Mouse (Mus musculus): ENCODE measurements at regions not wholly inside any gene's neighbourhood (a gene's known extent, or its start where the extent isn't known, plus 50 kb on each side); places are given as distances from the start of the nearest gene placed in this dataset.

DNA sequence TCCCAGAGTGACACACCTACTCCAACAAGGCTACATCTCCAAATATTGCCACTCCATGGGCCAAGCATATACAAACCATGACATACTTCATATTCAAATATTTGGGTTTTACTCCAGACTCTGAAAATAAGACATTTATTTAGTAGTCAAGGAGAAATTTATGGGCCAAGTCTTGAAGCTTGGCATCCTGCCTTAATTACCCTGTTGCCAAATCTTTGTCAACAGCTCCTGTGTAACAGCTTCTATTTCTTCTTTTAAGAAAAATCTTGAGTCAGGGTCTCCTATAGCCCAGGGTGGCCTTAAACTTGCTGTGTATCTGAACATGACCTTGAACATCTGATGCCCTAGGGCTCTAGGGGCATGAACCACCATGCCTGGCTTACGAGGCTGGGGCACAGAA is 138.5 kb upstream of the Psmd7 start:
- H3K4me2 ChIP-seq: no peak overlapping the region
- H3K4me3 ChIP-seq: no peak overlapping the region
- H3K9me3 ChIP-seq: no peaks in the 10 kb centered on the region
- 90% methylated on average over 1 of the region's 1 CpGs for WGBS
- no peak overlapping the region for H3K9ac ChIP-seq
- H3K36me3 ChIP-seq: no peaks in the 10 kb centered on the region
- no peaks in the 10 kb centered on the region for H3K27me3 ChIP-seq
- H3K4me1 ChIP-seq (replicated peaks): no peaks in the 10 kb centered on the region
- H3K27ac ChIP-seq (replicated peaks): no peak overlapping the region
- no peak for ATAC-seq (ENCODE audit: low FRiP score, low read depth)

DNA sequence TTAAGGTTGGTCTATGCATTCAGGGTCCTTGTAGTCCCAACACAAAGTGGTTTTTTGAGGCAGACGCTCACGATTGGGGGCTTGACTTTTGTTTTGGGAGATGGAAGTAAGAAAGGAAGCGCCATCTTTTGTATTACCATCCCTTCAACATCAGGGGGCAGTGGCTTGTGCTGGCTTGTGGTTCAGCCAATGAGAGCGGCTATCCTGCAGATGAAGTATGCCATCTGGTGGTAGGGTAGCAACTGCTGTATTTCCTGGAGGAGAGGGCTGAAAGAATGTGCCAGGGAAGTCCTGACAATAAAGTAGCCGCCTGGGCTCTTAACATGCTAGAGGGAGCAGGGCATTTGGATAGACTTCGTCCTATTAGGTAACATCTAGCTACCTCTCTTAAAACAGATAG is 139.0 kb upstream of the Psmd7 start:
- Histone ChIP-seq H3K4me2 (no peak overlapping the region), H3K4me3 (no peak overlapping the region), H3K9me3 (no peaks in the 10 kb centered on the region), H3K27me3 (no peaks in the 10 kb centered on the region), H3K27ac (replicated peaks) (no peak overlapping the region), H3K9ac (no peak overlapping the region), H3K36me3 (no peaks in the 10 kb centered on the region), H3K4me1 (replicated peaks) (no peaks in the 10 kb centered on the region)
- WGBS: 97% methylated on average over 6 of the region's 6 CpGs
- no peak for ATAC-seq (ENCODE audit: low FRiP score, low read depth)

DNA sequence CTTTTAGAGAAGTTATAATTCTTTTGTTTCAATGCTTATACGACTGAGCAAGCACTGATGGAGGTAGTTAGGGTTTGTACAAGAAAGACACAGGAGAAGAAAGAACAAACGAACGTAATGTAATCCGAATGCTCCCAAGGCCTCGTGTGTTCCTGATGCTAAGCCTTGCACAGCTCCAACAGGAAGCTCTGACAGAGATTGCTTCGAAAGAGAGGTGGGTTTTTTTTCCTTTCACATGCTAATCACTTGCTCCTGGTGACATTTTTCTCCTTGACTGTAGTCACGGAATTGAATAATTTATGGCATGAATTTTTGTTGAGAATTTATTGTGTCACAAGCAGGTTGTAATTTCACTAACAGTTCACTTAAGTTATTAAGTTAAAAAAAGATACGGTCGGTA is 150.8 kb upstream of the Psmd7 start:
- Histone ChIP-seq H3K9me3 (0 out of 2 replicates have a peak, but pooled peaks cover 7% of the 10 kb centered on the region), H3K9ac (no peak overlapping the region), H3K4me2 (no peak overlapping the region), H3K4me1 (replicated peaks) (no peaks in the 10 kb centered on the region), H3K36me3 (no peaks in the 10 kb centered on the region), H3K4me3 (no peak overlapping the region), H3K27ac (replicated peaks) (no peak overlapping the region), H3K27me3 (no peaks in the 10 kb centered on the region)
- 57% methylated on average over 9 of the region's 9 CpGs for WGBS
- ATAC-seq (ENCODE audit: low FRiP score, low read depth): no peak

DNA sequence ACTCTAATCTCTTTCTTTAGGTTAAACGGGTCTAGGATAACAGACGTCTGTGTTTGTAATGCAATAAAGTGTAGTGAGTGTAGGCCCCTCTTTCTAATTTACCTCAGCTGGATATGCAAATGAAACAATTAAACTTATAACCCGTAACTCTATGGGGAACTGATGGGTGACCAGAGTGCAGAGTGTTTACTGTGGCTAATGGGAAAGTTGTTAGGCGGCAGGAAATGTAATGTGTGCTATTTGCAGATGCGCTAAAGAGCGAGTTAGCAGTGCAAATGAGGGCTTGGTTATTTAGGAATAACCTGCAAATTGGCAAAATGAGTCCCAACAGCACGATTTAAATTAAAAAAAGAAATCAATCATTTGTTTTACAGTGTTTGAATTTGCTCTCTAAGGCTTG is 168.8 kb upstream of the Psmd7 start:
- Histone ChIP-seq H3K4me2 (no peak overlapping the region), H3K9ac (no peak overlapping the region), H3K27me3 (no peaks in the 10 kb centered on the region), H3K9me3 (no peaks in the 10 kb centered on the region), H3K4me3 (no peak overlapping the region), H3K36me3 (no peaks in the 10 kb centered on the region), H3K27ac (replicated peaks) (no peak overlapping the region), H3K4me1 (replicated peaks) (no peaks in the 10 kb centered on the region)
- no peak for ATAC-seq (ENCODE audit: low FRiP score, low read depth)
- WGBS: 56% methylated on average over 7 of the region's 7 CpGs

DNA sequence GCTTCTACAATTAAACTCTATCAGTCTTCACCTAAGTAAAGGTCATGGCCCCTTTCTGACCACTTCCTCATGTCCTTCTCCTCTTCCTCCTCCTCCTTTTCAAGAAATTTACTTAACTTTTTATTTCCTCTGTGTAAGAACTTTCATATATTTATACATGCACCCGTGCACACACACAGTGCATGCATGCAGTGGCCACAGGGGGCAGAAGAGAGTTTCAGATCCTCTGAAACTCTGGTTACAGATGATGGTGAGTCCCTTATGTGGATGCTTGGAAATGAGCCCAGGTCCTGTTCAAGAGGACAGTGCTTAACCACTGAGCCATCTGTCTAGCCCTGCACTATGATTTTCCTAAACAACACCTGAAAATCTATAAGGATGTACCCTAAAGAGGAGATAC is 170.4 kb upstream of the Psmd7 start:
- Histone ChIP-seq H3K9ac (no peak overlapping the region), H3K4me3 (no peak overlapping the region), H3K4me1 (replicated peaks) (no peaks in the 10 kb centered on the region), H3K27me3 (no peaks in the 10 kb centered on the region), H3K9me3 (no peaks in the 10 kb centered on the region), H3K36me3 (no peaks in the 10 kb centered on the region), H3K4me2 (no peak overlapping the region), H3K27ac (replicated peaks) (no peak overlapping the region)
- ATAC-seq (ENCODE audit: low FRiP score, low read depth): no peak
- 78% methylated on average over 1 of the region's 1 CpGs for WGBS

DNA sequence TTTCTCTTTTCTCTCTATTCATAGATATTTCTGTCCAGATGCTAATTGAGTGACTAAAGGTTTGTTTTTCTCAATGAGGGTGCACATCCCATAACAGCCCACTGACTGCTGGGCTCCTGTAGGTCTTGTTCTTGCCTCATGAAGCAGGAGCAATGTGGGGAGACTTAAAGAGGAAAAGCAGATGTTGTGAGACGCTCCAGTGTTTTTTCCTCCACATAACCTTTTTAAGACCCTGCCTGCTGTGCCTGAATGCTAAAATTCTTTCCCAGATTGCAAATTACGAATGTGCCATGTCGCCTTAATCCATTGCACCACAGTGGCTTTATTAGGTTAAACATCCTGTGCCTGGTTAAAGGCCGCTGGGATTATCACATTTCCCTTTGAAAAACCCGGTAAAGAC is 165.5 kb upstream of the Zfhx3 start:
- Histone ChIP-seq H3K4me2 (no peak overlapping the region), H3K36me3 (no peaks in the 10 kb centered on the region), H3K4me3 (no peak overlapping the region), H3K27ac (replicated peaks) (no peak overlapping the region), H3K27me3 (0 out of 2 replicates have a peak, but pooled peaks cover 2% of the 10 kb centered on the region), H3K9ac (no peak overlapping the region), H3K4me1 (replicated peaks) (peaks cover 9% of the 10 kb centered on the region), H3K9me3 (no peaks in the 10 kb centered on the region)
- ATAC-seq (ENCODE audit: low FRiP score, low read depth): no peak
- 14% methylated on average over 5 of the region's 5 CpGs for WGBS

DNA sequence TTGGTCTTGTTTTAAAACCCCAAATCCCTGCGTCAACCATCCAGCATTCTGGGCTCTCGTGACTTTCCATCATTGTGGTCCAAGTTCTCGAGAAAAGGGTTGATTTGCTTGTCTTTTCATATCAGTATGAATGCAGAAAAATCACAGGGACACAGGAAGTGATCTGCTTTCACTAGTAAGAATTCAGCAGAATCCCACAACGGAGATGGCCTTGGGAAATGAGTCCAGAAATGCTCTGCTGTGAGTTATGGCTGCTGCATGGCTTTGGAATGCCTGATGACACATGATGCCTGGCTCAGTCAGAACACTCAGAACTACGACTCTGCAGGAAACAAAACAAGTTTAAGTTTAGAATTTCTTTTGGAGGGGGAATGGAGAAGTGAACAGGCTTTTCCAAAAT is 156.7 kb upstream of the Zfhx3 start:
- H3K9me3 ChIP-seq: no peaks in the 10 kb centered on the region
- no peaks in the 10 kb centered on the region for H3K27me3 ChIP-seq
- H3K4me1 ChIP-seq (replicated peaks): no peaks in the 10 kb centered on the region
- no peak for ATAC-seq (ENCODE audit: low FRiP score, low read depth)
- H3K36me3 ChIP-seq: no peaks in the 10 kb centered on the region
- 85% methylated on average over 5 of the region's 5 CpGs for WGBS
- H3K9ac ChIP-seq: no peak overlapping the region
- no peak overlapping the region for H3K4me2 ChIP-seq
- H3K27ac ChIP-seq (replicated peaks): no peak overlapping the region
- H3K4me3 ChIP-seq: no peak overlapping the region

DNA sequence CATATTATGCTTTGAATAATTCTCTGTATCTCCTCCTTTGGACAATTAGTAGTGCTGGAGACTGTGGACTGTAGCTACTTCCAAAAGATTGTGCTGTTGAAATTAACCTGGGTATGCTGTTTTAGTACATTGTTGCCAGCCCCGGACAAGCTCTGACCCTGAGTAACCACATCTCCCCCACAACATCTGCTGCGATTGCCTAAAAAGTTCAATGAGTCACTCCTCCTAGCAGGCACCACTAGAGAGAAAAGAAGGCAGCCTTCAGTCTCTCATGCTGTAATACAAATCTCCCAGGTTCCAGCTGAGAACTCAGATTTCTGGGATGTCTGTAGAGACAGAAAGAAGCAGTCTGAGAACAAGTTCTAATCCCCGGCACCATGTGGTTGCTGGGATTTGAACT is 150.2 kb upstream of the Zfhx3 start:
- ATAC-seq (ENCODE audit: low FRiP score, low read depth): no peak
- H3K36me3 ChIP-seq: no peaks in the 10 kb centered on the region
- no peak overlapping the region for H3K4me3 ChIP-seq
- WGBS: 87% methylated on average over 3 of the region's 3 CpGs
- H3K9me3 ChIP-seq: no peaks in the 10 kb centered on the region
- no peak overlapping the region for H3K27ac ChIP-seq (replicated peaks)
- no peaks in the 10 kb centered on the region for H3K27me3 ChIP-seq
- no peak overlapping the region for H3K4me2 ChIP-seq
- H3K4me1 ChIP-seq (replicated peaks): no peaks in the 10 kb centered on the region
- H3K9ac ChIP-seq: no peak overlapping the region

DNA sequence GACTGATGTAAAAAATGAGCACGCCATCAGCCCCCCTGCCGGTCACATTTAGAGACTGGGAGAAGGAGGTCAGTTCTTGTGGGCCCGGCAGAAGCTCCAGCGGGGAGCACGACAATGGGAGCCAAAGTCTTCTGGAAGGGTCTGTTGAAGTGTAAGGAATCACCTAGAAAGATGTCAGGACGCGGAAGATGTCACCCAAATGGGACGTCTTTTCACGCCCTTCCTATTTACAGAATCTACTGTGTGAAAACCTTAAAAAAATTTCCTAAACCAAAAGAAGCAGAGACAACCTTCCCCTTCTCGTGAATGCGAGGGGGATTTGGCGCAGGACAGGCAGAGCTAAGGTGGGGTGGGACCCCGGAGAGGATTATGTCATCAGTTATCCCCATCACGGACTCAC is 127.5 kb upstream of the Zfhx3 start:
- peak overlapping the region; percentile 11; the same call in 1 of the 2 replicates for H3K4me2 ChIP-seq
- H3K27me3 ChIP-seq: 0 out of 2 replicates have a peak, but pooled peaks cover 2% of the 10 kb centered on the region
- WGBS: 40% methylated on average over 14 of the region's 14 CpGs
- H3K27ac ChIP-seq (replicated peaks): 0 out of 2 replicates have a peak overlapping the region, but pooled peaks have one; percentile 35
- peaks cover 16% of the 10 kb centered on the region for H3K4me1 ChIP-seq (replicated peaks)
- no peak overlapping the region for H3K9ac ChIP-seq
- no peak for ATAC-seq (ENCODE audit: low FRiP score, low read depth)
- no peak overlapping the region for H3K4me3 ChIP-seq
- H3K36me3 ChIP-seq: no peaks in the 10 kb centered on the region
- H3K9me3 ChIP-seq: no peaks in the 10 kb centered on the region

DNA sequence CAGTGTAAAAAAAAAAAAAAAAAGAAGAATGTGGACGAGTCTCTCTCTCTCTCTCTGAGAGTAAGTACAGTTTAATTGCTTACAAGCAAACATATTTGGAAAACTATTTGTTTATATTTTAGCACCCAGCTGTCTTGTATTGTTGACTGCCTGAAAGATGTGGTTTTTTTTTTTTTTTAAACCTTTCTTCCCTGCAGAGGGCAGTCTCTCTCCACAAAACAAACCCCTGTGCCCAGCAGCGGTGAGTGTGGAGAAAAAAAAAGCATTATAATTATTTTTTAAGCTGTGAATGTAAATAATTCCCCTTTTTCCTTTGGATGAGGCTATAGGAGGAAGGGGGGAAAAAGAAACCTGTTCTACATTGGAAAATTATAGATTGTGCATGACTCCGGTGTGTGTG is 126.7 kb upstream of the Zfhx3 start:
- Histone ChIP-seq H3K4me3 (no peak overlapping the region), H3K36me3 (no peaks in the 10 kb centered on the region), H3K9ac (no peak overlapping the region), H3K9me3 (no peaks in the 10 kb centered on the region), H3K27me3 (0 out of 2 replicates have a peak, but pooled peaks cover 2% of the 10 kb centered on the region), H3K4me1 (replicated peaks) (peaks cover 22% of the 10 kb centered on the region), H3K4me2 (0 out of 2 replicates have a peak overlapping the region, but pooled peaks have one; percentile 11), H3K27ac (replicated peaks) (peak overlapping the region; percentile 49; the same call in 1 of the 2 replicates)
- ATAC-seq (ENCODE audit: low FRiP score, low read depth): no peak
- WGBS: 24% methylated on average over 3 of the region's 3 CpGs

DNA sequence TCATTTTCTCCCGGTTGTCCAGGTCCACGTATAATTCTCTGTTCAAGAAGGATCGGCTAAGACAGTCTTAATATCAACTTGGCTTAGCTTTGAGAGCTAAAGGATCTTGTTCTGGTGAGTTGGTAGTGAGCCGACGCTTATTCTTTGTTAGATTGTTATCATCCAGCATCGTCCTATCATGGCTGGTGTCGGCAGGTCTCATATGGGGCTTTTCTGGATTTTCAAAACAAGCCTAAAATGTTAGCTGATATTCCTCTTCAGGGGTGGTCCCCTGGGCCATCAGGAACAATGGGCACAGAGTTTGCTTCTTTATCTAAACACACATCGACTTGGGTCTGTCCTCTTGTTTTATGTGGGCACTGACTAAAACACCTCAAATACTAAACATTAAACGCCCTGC is 124.6 kb upstream of the Zfhx3 start:
- WGBS: 88% methylated on average over 9 of the region's 9 CpGs
- Histone ChIP-seq H3K9ac (no peak overlapping the region), H3K27ac (replicated peaks) (no peak overlapping the region), H3K4me2 (no peak overlapping the region), H3K9me3 (no peaks in the 10 kb centered on the region), H3K4me1 (replicated peaks) (peaks cover 22% of the 10 kb centered on the region), H3K27me3 (0 out of 2 replicates have a peak, but pooled peaks cover 2% of the 10 kb centered on the region), H3K36me3 (no peaks in the 10 kb centered on the region), H3K4me3 (no peak overlapping the region)
- ATAC-seq (ENCODE audit: low FRiP score, low read depth): no peak

DNA sequence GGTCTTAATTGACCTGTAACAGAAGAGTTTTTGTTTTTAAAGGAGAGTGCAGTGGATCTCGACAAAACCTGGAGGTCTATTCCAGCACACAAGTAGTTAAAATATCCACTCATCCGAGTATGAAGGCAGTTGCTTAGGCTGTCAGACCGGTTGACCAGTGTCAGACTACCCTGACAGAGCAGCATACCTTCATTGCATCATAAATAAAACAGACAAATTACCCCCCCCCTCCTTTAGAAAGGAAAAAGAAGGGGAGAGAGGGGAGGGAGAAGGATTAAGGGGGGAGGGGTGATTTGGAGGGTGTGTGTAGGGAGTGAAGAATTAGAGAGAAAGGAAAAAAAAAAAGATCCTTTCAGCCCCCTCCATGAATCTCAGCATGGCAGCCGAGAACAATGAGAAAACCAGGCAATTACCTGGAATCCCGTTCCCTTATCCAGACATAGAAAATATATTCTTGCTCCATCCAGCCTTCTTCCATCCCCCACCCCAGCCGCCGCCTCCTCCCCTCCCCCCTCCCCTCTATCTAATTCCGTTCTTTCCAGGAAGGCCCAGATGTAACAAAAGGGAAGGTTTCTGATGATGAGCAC is 122.2 kb upstream of the Zfhx3 start:
- Histone ChIP-seq H3K9me3 (no peaks in the 10 kb centered on the region), H3K9ac (no peak overlapping the region), H3K4me1 (replicated peaks) (peaks cover 28% of the 10 kb centered on the region), H3K4me2 (no peak overlapping the region), H3K27ac (replicated peaks) (peak overlapping the region; percentile 31; the same call in 1 of the 2 replicates), H3K36me3 (no peaks in the 10 kb centered on the region), H3K4me3 (no peak overlapping the region), H3K27me3 (0 out of 2 replicates have a peak, but pooled peaks cover 2% of the 10 kb centered on the region)
- ATAC-seq (ENCODE audit: low FRiP score, low read depth): no peak
- WGBS: 5% methylated on average over 8 of the region's 8 CpGs

DNA sequence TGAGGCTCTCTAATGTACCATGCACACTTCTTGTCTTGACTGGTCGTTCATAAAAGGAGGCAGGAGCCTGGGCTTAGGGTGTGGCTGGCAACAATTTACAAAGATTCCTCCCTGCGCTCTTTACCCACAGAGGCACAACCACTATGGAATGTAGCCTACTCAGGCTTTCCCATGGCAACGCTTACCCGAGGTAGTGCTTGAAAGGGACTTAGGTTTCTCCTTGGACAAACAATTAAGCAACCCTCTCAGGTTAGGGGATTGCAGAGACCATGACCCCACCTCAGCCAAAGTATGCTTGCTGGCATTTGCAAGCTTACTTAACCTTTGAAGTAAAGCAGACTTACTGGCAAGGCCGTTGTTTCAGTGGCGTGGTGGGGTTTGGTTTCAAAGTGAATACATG is 120.9 kb upstream of the Zfhx3 start:
- ATAC-seq (ENCODE audit: low FRiP score, low read depth): no peak
- H3K27me3 ChIP-seq: 0 out of 2 replicates have a peak, but pooled peaks cover 4% of the 10 kb centered on the region
- WGBS: 58% methylated on average over 6 of the region's 6 CpGs
- H3K27ac ChIP-seq (replicated peaks): no peak overlapping the region
- peaks cover 24% of the 10 kb centered on the region for H3K4me1 ChIP-seq (replicated peaks)
- no peak overlapping the region for H3K9ac ChIP-seq
- H3K4me2 ChIP-seq: no peak overlapping the region
- no peak overlapping the region for H3K4me3 ChIP-seq
- H3K36me3 ChIP-seq: no peaks in the 10 kb centered on the region
- no peaks in the 10 kb centered on the region for H3K9me3 ChIP-seq
